Mouse (Mus musculus): ENCODE measurements around the gene Gm10228. TPM values are rescaled to one million over a fixed set of nuclear protein-coding genes. Genes with fewer than 3 reads are reported as not detected.
"Not testable (repeated sequence)": the region's sequence is repeated elsewhere in the genome, so short reads cannot be mapped to it uniquely, and the experiment has no call there.

The Gm10228 gene
- polyA plus RNA-seq (2015; fragmentation: Nextera tagmentation; extraction: Ambion mirVana): not detected in 2 replicates

DNA sequence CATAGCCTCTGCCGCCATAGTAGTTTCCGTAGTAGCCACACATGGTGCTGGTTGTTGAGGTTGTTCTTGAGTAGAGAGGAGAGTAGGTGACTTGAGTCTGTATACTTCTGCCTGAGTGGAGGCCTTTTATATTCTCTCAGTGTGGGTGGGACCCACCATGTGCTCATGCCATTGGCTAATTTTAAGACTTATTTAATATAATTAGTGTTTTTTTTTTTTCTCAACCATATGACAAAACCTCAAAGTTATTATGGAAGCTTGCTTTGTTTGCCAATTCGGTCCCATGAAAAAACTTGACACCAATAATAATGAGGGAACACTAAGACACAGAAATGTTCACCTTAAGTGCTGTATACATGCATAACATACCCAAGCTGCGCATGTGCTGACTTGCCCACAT, at the start of gene Gm10228:
Gene Gm10228, minus strand, starts transcription at position 101 of the 400 bp plus-strand sequence.
- not testable (repeated sequence) for H3K4me1 ChIP-seq (replicated peaks; ENCODE audit: control insufficient read depth, insufficient read depth, low read length); ATAC-seq; H3K27me3 ChIP-seq (replicated peaks; ENCODE audit: control insufficient read depth, insufficient read depth, low read length); H3K27ac ChIP-seq (ENCODE audit: low read length); H3K9me3 ChIP-seq (ENCODE audit: control insufficient read depth, low read length); H3K4me2 ChIP-seq (ENCODE audit: low read length); H3K4me3 ChIP-seq (replicated peaks; ENCODE audit: low read length); H3K9ac ChIP-seq (replicated peaks; ENCODE audit: low read depth, low read length); H3K36me3 ChIP-seq (ENCODE audit: control insufficient read depth, insufficient read depth)
- WGBS: 90% methylated on average over 2 of the region's 4 CpGs

DNA sequence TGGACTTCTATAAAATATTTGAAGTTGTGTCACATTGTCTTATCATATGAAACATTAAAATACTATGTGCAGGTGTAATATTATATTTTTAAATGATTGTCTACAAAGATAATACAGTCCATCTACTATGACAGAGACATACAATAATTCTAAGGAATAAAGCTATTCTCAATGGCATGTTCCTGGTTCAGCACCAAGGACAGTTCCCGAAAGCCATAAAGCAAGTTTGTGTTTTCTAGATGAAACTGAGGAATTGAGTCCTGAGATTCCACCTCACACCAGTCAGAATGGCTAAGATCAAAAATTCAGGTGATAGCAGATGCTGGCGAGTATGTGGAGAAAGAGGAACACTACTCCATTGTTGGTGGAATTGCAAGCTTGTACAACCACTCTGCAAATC, 29.8 kb upstream of the Gm10228 start:
- not testable (repeated sequence) for H3K27ac ChIP-seq (ENCODE audit: low read length); ATAC-seq; H3K4me2 ChIP-seq (ENCODE audit: low read length); H3K4me3 ChIP-seq (replicated peaks; ENCODE audit: low read length); H3K4me1 ChIP-seq (replicated peaks; ENCODE audit: control insufficient read depth, insufficient read depth, low read length); H3K36me3 ChIP-seq (ENCODE audit: control insufficient read depth, insufficient read depth); H3K27me3 ChIP-seq (replicated peaks; ENCODE audit: control insufficient read depth, insufficient read depth, low read length); H3K9ac ChIP-seq (replicated peaks; ENCODE audit: low read depth, low read length); H3K9me3 ChIP-seq (ENCODE audit: control insufficient read depth, low read length)
- 78% methylated on average over 2 of the region's 2 CpGs for WGBS

DNA sequence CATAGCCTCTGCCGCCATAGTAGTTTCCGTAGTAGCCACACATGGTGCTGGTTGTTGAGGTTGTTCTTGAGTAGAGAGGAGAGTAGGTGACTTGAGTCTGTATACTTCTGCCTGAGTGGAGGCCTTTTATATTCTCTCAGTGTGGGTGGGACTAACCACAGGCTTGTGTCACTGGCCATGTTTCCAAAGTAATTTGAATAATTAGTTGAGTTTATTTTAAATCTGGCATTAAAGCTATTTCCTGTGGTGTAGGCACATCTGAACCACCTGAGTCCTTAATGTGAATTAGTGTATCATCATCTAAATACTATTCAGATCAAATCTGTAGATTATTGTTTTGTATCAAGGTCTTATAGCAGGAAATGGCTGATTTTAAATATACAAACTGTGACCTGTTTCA, 22.6 kb upstream of the Gm10228 start, which contains the start of gene 1110025L11Rik:
Gene 1110025L11Rik, minus strand, starts transcription at position 101 of the 400 bp plus-strand sequence.
- H3K27ac ChIP-seq (ENCODE audit: low read length); H3K4me1 ChIP-seq (replicated peaks; ENCODE audit: control insufficient read depth, insufficient read depth, low read length); H3K9me3 ChIP-seq (ENCODE audit: control insufficient read depth, low read length); H3K36me3 ChIP-seq (ENCODE audit: control insufficient read depth, insufficient read depth); H3K4me3 ChIP-seq (replicated peaks; ENCODE audit: low read length); H3K9ac ChIP-seq (replicated peaks; ENCODE audit: low read depth, low read length); H3K27me3 ChIP-seq (replicated peaks; ENCODE audit: control insufficient read depth, insufficient read depth, low read length); H3K4me2 ChIP-seq (ENCODE audit: low read length); ATAC-seq: not testable (repeated sequence)
- WGBS: no CpG with 5 or more reads among the region's 2 CpGs

DNA sequence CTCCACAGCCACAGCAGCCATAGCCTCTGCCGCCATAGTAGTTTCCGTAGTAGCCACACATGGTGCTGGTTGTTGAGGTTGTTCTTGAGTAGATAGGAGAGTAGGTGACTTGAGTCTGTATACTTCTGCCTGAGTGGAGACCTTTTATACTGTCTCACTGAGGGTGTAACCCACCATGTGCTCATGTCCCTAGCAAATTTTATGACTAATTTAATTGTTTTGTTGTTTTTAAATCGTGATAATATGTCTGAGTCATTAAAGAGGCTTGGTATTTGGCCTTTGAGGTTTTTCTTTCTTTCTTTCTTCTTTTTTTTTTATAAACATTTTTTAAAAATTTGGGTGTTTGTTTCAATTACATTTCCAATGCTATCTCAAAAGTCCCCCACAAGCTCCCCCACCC, 6.5 kb upstream of the Gm10228 start, which contains the start of gene Krtap6-5:
Gene Krtap6-5, minus strand, starts transcription at position 101 of the 400 bp plus-strand sequence.
- no peak for ATAC-seq
- 87% methylated on average over 3 of the region's 3 CpGs for WGBS
- Histone ChIP-seq H3K4me3 (replicated peaks; ENCODE audit: low read length) (no peak within 1 kb of the TSS), H3K27ac (ENCODE audit: low read length) (no peak within 1 kb of the TSS), H3K9ac (replicated peaks; ENCODE audit: low read depth, low read length) (no peak within 1 kb of the TSS), H3K9me3 (ENCODE audit: control insufficient read depth, low read length) (no peaks in the 10 kb centered on the region), H3K4me1 (replicated peaks; ENCODE audit: control insufficient read depth, insufficient read depth, low read length) (no peaks in the 10 kb centered on the region), H3K27me3 (replicated peaks; ENCODE audit: control insufficient read depth, insufficient read depth, low read length) (no peaks in the 10 kb centered on the region), H3K4me2 (ENCODE audit: low read length) (no peak within 1 kb of the TSS), H3K36me3 (ENCODE audit: control insufficient read depth, insufficient read depth) (no peaks in the 10 kb centered on the region)

DNA sequence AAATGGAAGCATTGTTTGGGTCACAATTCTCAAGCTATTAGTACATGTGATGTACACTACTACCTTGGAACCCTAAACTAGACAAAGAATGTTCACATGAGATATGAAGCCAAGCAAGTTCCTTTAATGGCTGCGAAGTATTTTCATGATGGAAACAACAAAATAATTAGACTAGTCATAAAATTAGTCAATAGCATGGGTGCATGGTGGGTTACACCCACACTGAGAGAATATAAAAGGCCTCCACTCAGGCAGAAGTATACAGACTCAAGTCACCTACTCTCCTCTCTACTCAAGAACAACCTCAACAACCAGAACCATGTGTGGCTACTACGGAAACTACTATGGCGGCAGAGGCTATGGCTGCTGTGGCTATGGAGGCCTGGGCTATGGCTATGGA, 9.9 kb downstream of the Gm10228 start, which contains the start of gene Krtap6-1:
Gene Krtap6-1, plus strand, starts transcription at position 301 of the 400 bp plus-strand sequence.
- not testable (repeated sequence) for H3K27ac ChIP-seq (ENCODE audit: low read length); ATAC-seq; H3K4me1 ChIP-seq (replicated peaks; ENCODE audit: control insufficient read depth, insufficient read depth, low read length); H3K4me2 ChIP-seq (ENCODE audit: low read length); H3K36me3 ChIP-seq (ENCODE audit: control insufficient read depth, insufficient read depth); H3K4me3 ChIP-seq (replicated peaks; ENCODE audit: low read length); H3K9me3 ChIP-seq (ENCODE audit: control insufficient read depth, low read length); H3K27me3 ChIP-seq (replicated peaks; ENCODE audit: control insufficient read depth, insufficient read depth, low read length); H3K9ac ChIP-seq (replicated peaks; ENCODE audit: low read depth, low read length)
- whole genome bisulfite sequencing: 93% methylated on average over 3 of the region's 3 CpGs

DNA sequence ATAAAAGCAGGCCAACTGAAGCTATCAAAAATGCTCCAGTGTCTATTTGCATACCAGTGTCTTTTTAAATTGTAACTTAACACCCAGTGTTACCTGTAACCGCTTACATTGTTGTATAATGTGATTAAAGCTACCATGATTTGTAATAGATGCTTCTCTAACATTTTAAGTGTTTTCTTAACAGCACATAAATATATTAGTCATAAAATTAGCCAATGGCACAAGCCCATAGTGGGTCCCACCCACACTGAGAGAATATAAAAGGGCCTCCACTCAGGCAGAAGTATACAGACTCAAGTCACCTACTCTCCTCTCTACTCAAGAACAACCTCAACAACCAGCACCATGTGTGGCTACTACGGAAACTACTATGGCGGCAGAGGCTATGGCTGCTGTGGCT, 26.3 kb downstream of the Gm10228 start, which contains the start of gene Gm10229:
Gene Gm10229, plus strand, starts transcription at position 301 of the 400 bp plus-strand sequence.
- H3K27ac ChIP-seq (ENCODE audit: low read length); H3K4me3 ChIP-seq (replicated peaks; ENCODE audit: low read length); H3K27me3 ChIP-seq (replicated peaks; ENCODE audit: control insufficient read depth, insufficient read depth, low read length); H3K9me3 ChIP-seq (ENCODE audit: control insufficient read depth, low read length); ATAC-seq; H3K9ac ChIP-seq (replicated peaks; ENCODE audit: low read depth, low read length); H3K36me3 ChIP-seq (ENCODE audit: control insufficient read depth, insufficient read depth); H3K4me1 ChIP-seq (replicated peaks; ENCODE audit: control insufficient read depth, insufficient read depth, low read length); H3K4me2 ChIP-seq (ENCODE audit: low read length): not testable (repeated sequence)
- WGBS: 89% methylated on average over 1 of the region's 3 CpGs

DNA sequence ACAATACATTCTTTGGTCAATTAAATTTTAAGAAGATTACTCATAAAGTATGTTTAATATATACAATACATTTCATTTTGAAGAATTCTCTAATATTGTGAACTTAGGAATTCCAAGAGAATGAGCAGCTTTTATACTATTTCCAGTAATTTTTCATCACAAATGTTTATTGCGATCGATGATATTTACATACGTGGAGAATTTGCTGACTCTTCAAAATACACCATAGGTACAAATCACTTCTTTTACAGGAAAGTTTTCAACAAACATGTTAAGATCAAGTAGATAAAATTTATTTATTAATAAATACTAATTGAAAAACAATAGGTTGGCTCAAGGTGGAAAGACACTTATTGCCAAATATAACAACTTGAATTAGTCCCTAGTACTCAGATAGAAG, 27.3 kb downstream of the Gm10228 start:
- Histone ChIP-seq H3K4me2 (ENCODE audit: low read length) (no peak overlapping the region), H3K36me3 (ENCODE audit: control insufficient read depth, insufficient read depth) (no peaks in the 10 kb centered on the region), H3K9me3 (ENCODE audit: control insufficient read depth, low read length) (no peaks in the 10 kb centered on the region), H3K27me3 (replicated peaks; ENCODE audit: control insufficient read depth, insufficient read depth, low read length) (no peaks in the 10 kb centered on the region), H3K4me3 (replicated peaks; ENCODE audit: low read length) (no peak overlapping the region), H3K4me1 (replicated peaks; ENCODE audit: control insufficient read depth, insufficient read depth, low read length) (no peaks in the 10 kb centered on the region), H3K27ac (ENCODE audit: low read length) (no peak overlapping the region), H3K9ac (replicated peaks; ENCODE audit: low read depth, low read length) (no peak overlapping the region)
- no peak for ATAC-seq
- 99% methylated on average over 3 of the region's 3 CpGs for WGBS

DNA sequence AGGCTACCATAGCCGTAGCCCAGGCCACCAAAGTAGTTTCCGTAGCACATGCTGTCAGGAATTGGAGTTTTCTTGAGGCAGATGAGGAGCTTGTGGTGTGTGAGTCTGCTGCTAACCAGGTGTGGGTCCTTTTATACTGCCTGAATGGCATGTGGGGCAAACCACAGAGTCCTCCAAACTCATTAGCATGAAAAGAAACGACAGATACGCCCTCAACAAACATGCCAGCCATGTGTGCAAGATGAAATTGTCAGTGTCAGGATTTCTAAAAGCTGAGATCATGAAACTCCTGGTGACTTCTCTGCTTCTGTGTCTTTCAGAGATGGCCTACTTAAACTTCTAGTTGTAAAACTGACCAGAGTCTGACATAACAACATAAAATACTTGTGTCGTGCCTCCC, 30.6 kb downstream of the Gm10228 start, which contains the start of gene Krtap22-2:
Gene Krtap22-2, minus strand, starts transcription at position 101 of the 400 bp plus-strand sequence.
- H3K4me2 ChIP-seq (ENCODE audit: low read length): no peak within 1 kb of the TSS
- H3K27me3 ChIP-seq (replicated peaks; ENCODE audit: control insufficient read depth, insufficient read depth, low read length): no peaks in the 10 kb centered on the region
- no peak within 1 kb of the TSS for H3K9ac ChIP-seq (replicated peaks; ENCODE audit: low read depth, low read length)
- ATAC-seq: no peak
- no peak within 1 kb of the TSS for H3K27ac ChIP-seq (ENCODE audit: low read length)
- H3K36me3 ChIP-seq (ENCODE audit: control insufficient read depth, insufficient read depth): no peaks in the 10 kb centered on the region
- WGBS: 82% methylated on average over 5 of the region's 5 CpGs
- H3K4me1 ChIP-seq (replicated peaks; ENCODE audit: control insufficient read depth, insufficient read depth, low read length): no peaks in the 10 kb centered on the region
- H3K4me3 ChIP-seq (replicated peaks; ENCODE audit: low read length): no peak within 1 kb of the TSS
- H3K9me3 ChIP-seq (ENCODE audit: control insufficient read depth, low read length): no peaks in the 10 kb centered on the region

All from forebrain, embryonic 16.5 days (tissue).